Mouse (Mus musculus): ENCODE data around the gene Tdrd6. TPM values are rescaled to one million over a fixed set of nuclear protein-coding genes. Genes with fewer than 3 reads are reported as not detected.

Gene Tdrd6
- polyA plus RNA-seq, 1 experiment from 2014 or later = 2.5 TPM

DNA sequence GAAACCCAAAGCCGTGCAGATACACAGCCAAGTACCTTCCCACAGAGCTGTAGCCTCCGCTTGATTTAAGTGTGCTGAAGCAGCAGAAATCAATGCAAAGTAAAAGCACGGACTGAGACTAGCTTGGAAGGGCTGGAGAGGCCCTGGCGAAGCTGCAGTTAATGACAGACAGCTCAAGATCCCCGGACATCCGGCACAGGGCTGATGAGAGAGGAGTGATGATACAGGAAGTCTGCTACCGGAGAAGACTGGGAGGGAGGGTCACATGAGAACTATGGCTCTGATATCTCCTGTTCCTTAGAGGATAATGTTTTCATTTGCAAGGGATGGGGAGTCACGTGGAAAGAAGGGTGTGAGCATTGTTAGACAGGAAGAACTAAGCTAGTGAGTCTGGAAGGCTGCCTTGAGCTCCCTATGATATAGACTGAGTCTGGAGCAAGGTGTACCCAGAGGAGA, 49.1 kb downstream of the Tdrd6 start:
- 11% methylated on average over 8 of the region's 8 CpGs for WGBS
- peak overlapping the region; percentile 33; the same call in 1 of the 2 replicates for H3K4me2 ChIP-seq (replicated peaks; ENCODE audit: low read depth)
- no peaks in the 10 kb centered on the region for H3K9me3 ChIP-seq (ENCODE audit: control insufficient read depth)
- H3K27ac ChIP-seq (ENCODE audit: low read depth, low read length) = peak overlapping the region; percentile 51
- TF ChIP-seq CTCF (IDR thresholded peaks at IDR 0.05; ENCODE audit: low read depth) = no peak
- H3K4me1 ChIP-seq (replicated peaks; ENCODE audit: control insufficient read depth, insufficient read depth, low read length) = peaks cover 6% of the 10 kb centered on the region
- no peaks in the 10 kb centered on the region for H3K36me3 ChIP-seq (ENCODE audit: control insufficient read depth, insufficient read depth)
- H3K4me3 ChIP-seq (ENCODE audit: low read depth, low read length) = no peak overlapping the region
- no peaks in the 10 kb centered on the region for H3K27me3 ChIP-seq (replicated peaks; ENCODE audit: control insufficient read depth, insufficient read depth, low read length)
- ATAC-seq = peak; percentile 70
- no peak overlapping the region for H3K9ac ChIP-seq (ENCODE audit: low read depth, low read length)

- Histone ChIP-seq H3K27ac (ENCODE audit: low read depth, low read length) (peak overlapping the region; percentile 51), H3K36me3 (ENCODE audit: control insufficient read depth, insufficient read depth) (no peaks in the 10 kb centered on the region), H3K9me3 (ENCODE audit: control insufficient read depth) (no peaks in the 10 kb centered on the region), H3K9ac (ENCODE audit: low read depth, low read length) (no peak overlapping the region), H3K4me2 (replicated peaks; ENCODE audit: low read depth) (peak overlapping the region; percentile 33; the same call in 1 of the 2 replicates), H3K4me3 (ENCODE audit: low read depth, low read length) (no peak overlapping the region), H3K4me1 (replicated peaks; ENCODE audit: control insufficient read depth, insufficient read depth, low read length) (peaks cover 6% of the 10 kb centered on the region), H3K27me3 (replicated peaks; ENCODE audit: control insufficient read depth, insufficient read depth, low read length) (no peaks in the 10 kb centered on the region)
- no peak for TF ChIP-seq CTCF (IDR thresholded peaks at IDR 0.05; ENCODE audit: low read depth)
- peak; percentile 46 for ATAC-seq
- 15% methylated on average over 3 of the region's 3 CpGs for WGBS
Observed at GRCm38 (mm10) chr17:43580456-43580855, 49.6 kb downstream of the Tdrd6 start.

DNA sequence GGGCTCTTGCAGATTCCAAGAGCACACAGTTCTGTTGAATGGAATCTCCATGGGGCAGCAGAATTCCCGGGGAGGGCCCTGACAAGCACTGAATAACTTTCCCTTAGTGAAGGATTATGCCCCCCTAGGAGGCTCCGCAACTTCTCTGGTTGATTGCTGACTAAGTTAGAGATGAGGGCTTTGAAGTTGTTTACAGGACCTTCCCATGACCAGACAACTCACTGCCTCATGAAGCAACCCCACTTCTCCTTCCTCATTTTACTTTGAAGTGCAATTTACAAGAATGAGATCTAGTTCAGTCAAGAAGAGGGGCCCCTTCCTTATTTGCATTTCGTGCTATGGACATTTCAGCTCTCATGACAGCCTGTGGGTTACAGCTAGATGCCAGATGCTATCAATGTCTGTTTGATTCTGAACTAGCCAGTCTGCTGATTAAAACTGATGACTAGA, 56.5 kb downstream of the Tdrd6 start:
- Histone ChIP-seq H3K4me2 (replicated peaks; ENCODE audit: low read depth) (no peak overlapping the region), H3K36me3 (ENCODE audit: control insufficient read depth, insufficient read depth) (no peaks in the 10 kb centered on the region), H3K27ac (ENCODE audit: low read depth, low read length) (no peak overlapping the region), H3K9me3 (ENCODE audit: control insufficient read depth) (no peaks in the 10 kb centered on the region), H3K9ac (ENCODE audit: low read depth, low read length) (no peak overlapping the region), H3K27me3 (replicated peaks; ENCODE audit: control insufficient read depth, insufficient read depth, low read length) (no peaks in the 10 kb centered on the region), H3K4me3 (ENCODE audit: low read depth, low read length) (no peak overlapping the region), H3K4me1 (replicated peaks; ENCODE audit: control insufficient read depth, insufficient read depth, low read length) (no peaks in the 10 kb centered on the region)
- ATAC-seq = no peak
- WGBS = 35% methylated on average over 3 of the region's 3 CpGs
- no peak for TF ChIP-seq CTCF (IDR thresholded peaks at IDR 0.05; ENCODE audit: low read depth)

GRCm38 (mm10) chr17:43569287-43569686, 60.8 kb downstream of the Tdrd6 start:
- ATAC-seq = no peak
- Histone ChIP-seq H3K4me3 (ENCODE audit: low read depth, low read length) (no peak overlapping the region), H3K27me3 (replicated peaks; ENCODE audit: control insufficient read depth, insufficient read depth, low read length) (no peaks in the 10 kb centered on the region), H3K9ac (ENCODE audit: low read depth, low read length) (no peak overlapping the region), H3K27ac (ENCODE audit: low read depth, low read length) (no peak overlapping the region), H3K4me1 (replicated peaks; ENCODE audit: control insufficient read depth, insufficient read depth, low read length) (no peaks in the 10 kb centered on the region), H3K4me2 (replicated peaks; ENCODE audit: low read depth) (no peak overlapping the region), H3K9me3 (ENCODE audit: control insufficient read depth) (no peaks in the 10 kb centered on the region), H3K36me3 (ENCODE audit: control insufficient read depth, insufficient read depth) (no peaks in the 10 kb centered on the region)
- WGBS = 74% methylated on average over 7 of the region's 7 CpGs
- TF ChIP-seq CTCF (IDR thresholded peaks at IDR 0.05; ENCODE audit: low read depth) = no peak

DNA sequence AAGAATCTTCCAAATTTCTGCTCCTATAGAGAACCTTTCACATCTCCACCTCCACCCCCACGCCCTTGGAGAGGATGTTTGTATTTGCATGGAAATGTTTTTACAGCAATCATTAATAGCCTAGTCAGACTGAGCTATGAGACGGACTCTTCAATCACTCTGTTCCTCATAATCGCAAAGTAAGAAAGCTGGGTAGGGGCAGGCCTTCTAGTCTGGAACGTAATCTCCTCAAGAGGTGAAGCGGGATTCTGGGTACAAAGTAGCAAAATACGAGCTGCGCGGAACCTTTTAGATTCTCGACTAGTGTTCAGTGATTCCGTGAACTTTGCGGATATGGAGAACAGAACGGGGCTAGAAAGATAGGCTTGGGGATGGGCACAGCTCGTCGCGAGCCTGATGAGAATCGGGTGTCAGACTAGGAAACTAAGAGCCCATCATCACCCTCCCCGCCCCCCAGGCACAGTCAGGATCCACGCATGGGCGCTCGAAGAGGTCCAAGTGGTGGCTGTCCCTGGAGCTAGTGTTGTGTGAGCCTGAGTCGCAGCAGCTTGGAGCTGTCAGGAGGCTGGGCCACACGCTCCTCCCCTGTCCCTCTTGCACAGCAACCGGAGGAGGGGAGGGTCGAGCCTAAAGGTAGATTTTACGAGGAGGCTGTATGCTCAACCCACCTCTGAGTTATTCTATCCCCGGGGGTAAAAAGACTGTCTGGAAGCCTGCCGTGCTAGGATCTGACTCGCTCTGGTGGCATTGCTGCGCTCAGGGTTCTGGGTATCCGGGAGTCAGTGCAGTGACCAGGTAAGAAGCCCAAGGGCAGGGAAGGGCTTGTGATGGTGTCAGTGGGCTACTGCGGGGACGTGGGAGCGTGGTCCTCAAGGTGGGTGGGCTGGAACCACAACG, 61.9 kb downstream of the Tdrd6 start, which contains the start of gene Pla2g7:
Pla2g7 (plus strand) TSS at position 107 of the 897 bp plus-strand sequence.
- Histone ChIP-seq H3K27ac (ENCODE audit: low read depth, low read length) (peak within 1 kb of the TSS; percentile 46), H3K9ac (ENCODE audit: low read depth, low read length) (peak within 1 kb of the TSS; percentile 54), H3K9me3 (ENCODE audit: control insufficient read depth) (no peaks in the 10 kb centered on the region), H3K4me1 (replicated peaks; ENCODE audit: control insufficient read depth, insufficient read depth, low read length) (no peaks in the 10 kb centered on the region), H3K4me3 (ENCODE audit: low read depth, low read length) (peak within 1 kb of the TSS; percentile 44), H3K4me2 (replicated peaks; ENCODE audit: low read depth) (peak within 1 kb of the TSS; percentile 87), H3K27me3 (replicated peaks; ENCODE audit: control insufficient read depth, insufficient read depth, low read length) (no peaks in the 10 kb centered on the region), H3K36me3 (ENCODE audit: control insufficient read depth, insufficient read depth) (no peaks in the 10 kb centered on the region)
- peak; percentile 29; the same call in 1 of the 2 replicates for ATAC-seq
- 1% methylated on average over 34 of the region's 34 CpGs for WGBS
- TF ChIP-seq CTCF (IDR thresholded peaks at IDR 0.05; ENCODE audit: low read depth) = no peak

DNA sequence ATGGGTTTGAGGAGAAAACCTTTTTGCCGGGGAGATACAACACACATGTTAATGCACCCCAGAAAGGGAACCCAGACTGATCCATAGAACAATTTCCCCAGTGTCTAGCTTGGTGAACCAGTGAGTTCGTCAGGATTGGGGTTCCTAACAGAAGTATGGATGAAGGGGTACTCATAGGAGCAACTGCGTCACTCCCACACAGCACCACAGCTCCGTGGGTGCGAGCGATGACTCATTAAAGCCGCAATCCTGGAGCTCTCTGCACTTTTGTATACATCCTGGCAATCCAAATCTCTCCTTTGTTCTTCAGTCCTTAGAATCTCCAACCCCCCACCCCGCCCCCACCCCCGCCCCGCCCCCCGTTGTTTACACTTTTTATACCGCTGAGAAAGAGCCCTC, 62.5 kb downstream of the Tdrd6 start:
- no peaks in the 10 kb centered on the region for H3K27me3 ChIP-seq (replicated peaks; ENCODE audit: control insufficient read depth, insufficient read depth, low read length)
- WGBS = 19% methylated on average over 12 of the region's 12 CpGs
- no peak for ATAC-seq
- H3K4me1 ChIP-seq (replicated peaks; ENCODE audit: control insufficient read depth, insufficient read depth, low read length) = no peaks in the 10 kb centered on the region
- H3K27ac ChIP-seq (ENCODE audit: low read depth, low read length) = no peak overlapping the region
- no peaks in the 10 kb centered on the region for H3K9me3 ChIP-seq (ENCODE audit: control insufficient read depth)
- H3K36me3 ChIP-seq (ENCODE audit: control insufficient read depth, insufficient read depth) = no peaks in the 10 kb centered on the region
- H3K4me3 ChIP-seq (ENCODE audit: low read depth, low read length) = peak overlapping the region; percentile 44; the same call in 1 of the 2 replicates
- no peak for TF ChIP-seq CTCF (IDR thresholded peaks at IDR 0.05; ENCODE audit: low read depth)
- no peak overlapping the region for H3K9ac ChIP-seq (ENCODE audit: low read depth, low read length)
- peak overlapping the region; percentile 87 for H3K4me2 ChIP-seq (replicated peaks; ENCODE audit: low read depth)

Other genes with a start within 250 kb of the Tdrd6 start
- 147 and 153 TPM in 2 replicates for gene Mep1a, start 127.5 kb downstream of the Tdrd6 start, polyA plus RNA-seq (2015; fragmentation: Nextera tagmentation; extraction: Ambion mirVana)
- gene Ankrd66, start 86.7 kb downstream of the Tdrd6 start, polyA plus RNA-seq (2015; fragmentation: Nextera tagmentation; extraction: Ambion mirVana) = 0.83 and 0.94 TPM in 2 replicates
- 27.9 and 31.9 TPM in 2 replicates for gene Pla2g7, start 62.2 kb downstream of the Tdrd6 start, polyA plus RNA-seq (2015; fragmentation: Nextera tagmentation; extraction: Ambion mirVana)
- gene Slc25a27, start 36.9 kb upstream of the Tdrd6 start, polyA plus RNA-seq (2015; fragmentation: Nextera tagmentation; extraction: Ambion mirVana) = 2.9 and 3.2 TPM in 2 replicates
- gene Cyp39a1, start 37.1 kb upstream of the Tdrd6 start, polyA plus RNA-seq (2015; fragmentation: Nextera tagmentation; extraction: Ambion mirVana) = 5.7 and 6.8 TPM in 2 replicates
- gene Rcan2, start 171.1 kb upstream of the Tdrd6 start, polyA plus RNA-seq (2015; fragmentation: Nextera tagmentation; extraction: Ambion mirVana) = 1.3 and 1.5 TPM in 2 replicates